Mouse (Mus musculus) MEL (cell line): ENCODE results near the gene Gm20388. TPM values are rescaled to one million over a fixed set of nuclear protein-coding genes. Genes with fewer than 3 reads are reported as not detected.

Source experiments
- DNase-seq: peaks from one replicate; pipeline ENCODE4 v3.0.0; 2011; ENCODE audit warnings: low read depth, low spot score
- H3K27ac ChIP-seq: 2 replicates; pipeline ENCODE4 v1.5.1; 2012; ENCODE audit warnings: low read depth, mild to moderate bottlenecking, control low read depth, low read length, moderate library complexity; ENCODE audit not compliant: control insufficient read depth
- H3K27me3 ChIP-seq, 2 experiments: fragments of 150-350 bp in 1 of 2; sonication (generic) in 1 of 2; 2 replicates each; pipeline ENCODE4 v1.6.1; 2012; ENCODE audit warnings: low read length in 2 of 2, mild to moderate bottlenecking in 2 of 2, improper control_type of control experiment in 1 of 2, moderate library complexity in 1 of 2; ENCODE audit not compliant: insufficient read depth in 2 of 2, control insufficient read depth in 1 of 2
- H3K36me3 ChIP-seq, 2 experiments: 2 replicates each; pipeline ENCODE4 v1.6.1; 2012 to 2014; ENCODE audit warnings: low read length in 2 of 2, improper control_type of control experiment in 1 of 2, inconsistent platforms in 1 of 2, mild to moderate bottlenecking in 1 of 2; ENCODE audit not compliant: insufficient read depth in 2 of 2, control insufficient read depth in 1 of 2
- H3K4me1 ChIP-seq, 2 experiments: fragments of 150-350 bp in 1 of 2; sonication (generic) in 1 of 2; 2 replicates each; pipeline ENCODE4 v1.6.1; 2012; ENCODE audit warnings: low read length in 2 of 2, improper control_type of control experiment in 1 of 2, mild to moderate bottlenecking in 1 of 2; ENCODE audit not compliant: insufficient read depth in 2 of 2, control insufficient read depth in 1 of 2
- H3K4me3 ChIP-seq, 2 experiments: fragments of 150-350 bp in 1 of 2; sonication (generic) in 1 of 2; 2 replicates each; pipeline ENCODE4 v1.5.1; 2012; ENCODE audit warnings: low read depth in 2 of 2, low read length in 2 of 2, mild to moderate bottlenecking in 2 of 2, moderate library complexity in 2 of 2, control low read depth in 1 of 2, improper control_type of control experiment in 1 of 2; ENCODE audit not compliant: control insufficient read depth in 1 of 2, insufficient read depth in 1 of 2
- H3K79me2 ChIP-seq: 2 replicates; pipeline ENCODE4 v1.6.1; 2012; ENCODE audit warnings: mild to moderate bottlenecking, low read length, moderate library complexity; ENCODE audit not compliant: control insufficient read depth, poor library complexity, insufficient read depth
- H3K9ac ChIP-seq: 2 replicates; pipeline ENCODE4 v1.6.1; 2012; ENCODE audit warnings: low read depth, mild to moderate bottlenecking, control low read depth, low read length, moderate library complexity; ENCODE audit not compliant: control insufficient read depth, poor library complexity, severe bottlenecking
- H3K9me3 ChIP-seq: fragments of 150-350 bp; sonication (generic); replicated peaks from 2 replicates; pipeline ENCODE4 v1.6.1; 2012; ENCODE audit warnings: mild to moderate bottlenecking, low read length, improper control_type of control experiment, moderate library complexity; ENCODE audit not compliant: insufficient read depth
- BHLHE40 ChIP-seq: IDR thresholded peaks from 2 replicates; pipeline ENCODE4 v1.6.1; 2012; ENCODE audit warnings: low read depth, mild to moderate bottlenecking, inconsistent platforms, low read length, improper control_type of control experiment, borderline replicate concordance
- CHD1 ChIP-seq: IDR thresholded peaks from 2 replicates; pipeline ENCODE4 v1.6.1; 2012; ENCODE audit warnings: low read depth, mild to moderate bottlenecking, inconsistent platforms, low read length, improper control_type of control experiment
- CHD2 ChIP-seq: IDR thresholded peaks from 2 replicates; pipeline ENCODE4 v1.6.1; 2011; ENCODE audit warnings: low read length, improper control_type of control experiment
- ELF1 ChIP-seq: IDR thresholded peaks from 2 replicates; pipeline ENCODE4 v1.6.1; 2014; ENCODE audit warnings: low read depth, mild to moderate bottlenecking, inconsistent platforms, low read length, improper control_type of control experiment, moderate library complexity
- GABPA ChIP-seq: IDR thresholded peaks from 2 replicates; pipeline ENCODE4 v1.6.1; 2012; ENCODE audit warnings: low read depth, mild to moderate bottlenecking, inconsistent platforms, low read length, improper control_type of control experiment, moderate library complexity
- MAFK ChIP-seq: IDR thresholded peaks from 2 replicates; pipeline ENCODE4 v1.6.1; 2011; ENCODE audit warnings: low read depth, mild to moderate bottlenecking, low read length, improper control_type of control experiment, borderline replicate concordance
- MAZ ChIP-seq: IDR thresholded peaks from 2 replicates; pipeline ENCODE4 v1.6.1; 2012; ENCODE audit warnings: low read depth, mild to moderate bottlenecking, inconsistent platforms, low read length, improper control_type of control experiment
- MEF2A ChIP-seq: IDR thresholded peaks from 2 replicates; pipeline ENCODE4 v1.6.1; 2014; ENCODE audit warnings: low read depth, mild to moderate bottlenecking, inconsistent platforms, low read length, improper control_type of control experiment; ENCODE audit not compliant: poor library complexity, insufficient replicate concordance, severe bottlenecking; ENCODE audit errors: extremely low read depth
- MXI1 ChIP-seq: IDR thresholded peaks from 2 replicates; pipeline ENCODE4 v1.6.1; 2011; ENCODE audit warnings: mild to moderate bottlenecking, low read depth, low read length, improper control_type of control experiment
- MYB ChIP-seq: IDR thresholded peaks from 2 replicates; pipeline ENCODE4 v1.6.1; 2011; ENCODE audit warnings: mild to moderate bottlenecking, low read depth, low read length, improper control_type of control experiment
- POLR2A ChIP-seq, 2 experiments: IDR thresholded peaks; 2 replicates each; pipeline ENCODE4 v1.6.1; 2011 to 2012; ENCODE audit warnings: low read length in 2 of 2, mild to moderate bottlenecking in 2 of 2, control low read depth in 1 of 2, improper control_type of control experiment in 1 of 2, low read depth in 1 of 2, moderate library complexity in 1 of 2; ENCODE audit not compliant: control insufficient read depth in 1 of 2, insufficient read depth in 1 of 2, poor library complexity in 1 of 2
- POLR2AphosphoS5 ChIP-seq: IDR thresholded peaks from 2 replicates; pipeline ENCODE4 v1.6.1; 2012; ENCODE audit warnings: low read depth, borderline replicate concordance, mild to moderate bottlenecking, inconsistent platforms, low read length, moderate library complexity, mixed read lengths
- RAD21 ChIP-seq: IDR thresholded peaks from 2 replicates; pipeline ENCODE4 v1.6.1; 2011; ENCODE audit warnings: mild to moderate bottlenecking, low read depth, low read length, improper control_type of control experiment
- RCOR1 ChIP-seq: IDR thresholded peaks from 2 replicates; pipeline ENCODE4 v1.6.1; 2012; ENCODE audit warnings: low read depth, mild to moderate bottlenecking, inconsistent platforms, low read length, improper control_type of control experiment
- SIN3A ChIP-seq: IDR thresholded peaks from 2 replicates; pipeline ENCODE4 v1.6.1; 2012; ENCODE audit warnings: low read length, improper control_type of control experiment, inconsistent platforms
- SMC3 ChIP-seq: IDR thresholded peaks from 2 replicates; pipeline ENCODE4 v1.6.1; 2011; ENCODE audit warnings: low read depth, low read length, improper control_type of control experiment
- TBP ChIP-seq: IDR thresholded peaks from 2 replicates; pipeline ENCODE4 v1.8.0; 2011; ENCODE audit warnings: low read depth, low read length, improper control_type of control experiment
- TCF12 ChIP-seq: IDR thresholded peaks from 2 replicates; pipeline ENCODE4 v1.6.1; 2014; ENCODE audit warnings: low read depth, mild to moderate bottlenecking, inconsistent platforms, low read length, improper control_type of control experiment, moderate library complexity
- UBTF ChIP-seq: IDR thresholded peaks from 2 replicates; pipeline ENCODE4 v1.6.1; 2012; ENCODE audit warnings: low read depth, mild to moderate bottlenecking, inconsistent platforms, low read length, improper control_type of control experiment, moderate library complexity, borderline replicate concordance; ENCODE audit not compliant: insufficient read depth
- USF2 ChIP-seq, 2 experiments: IDR thresholded peaks; 2 replicates each; pipeline ENCODE4 v1.6.1; 2011 to 2012; ENCODE audit warnings: improper control_type of control experiment in 2 of 2, low read length in 2 of 2, borderline replicate concordance in 1 of 2, inconsistent platforms in 1 of 2, low read depth in 1 of 2, mild to moderate bottlenecking in 1 of 2; ENCODE audit not compliant: insufficient read depth in 1 of 2
- ZKSCAN1 ChIP-seq: IDR thresholded peaks from 2 replicates; pipeline ENCODE4 v1.6.1; 2012; ENCODE audit warnings: low read depth, mild to moderate bottlenecking, inconsistent platforms, low read length, improper control_type of control experiment, moderate library complexity
- polyA plus RNA-seq, 2 experiments: library from polyadenylated mRNA; stranded (reverse) in 1 of 2; unstranded in 1 of 2; fragments of >175 nt in 1 of 2; fragments of >200 nt in 1 of 2; gene quantifications; 2 replicates each; pipeline versions ENCODE4 v1.2.1 to v1.2.4; 2012; ENCODE audit warnings: low replicate concordance in 2 of 2, low read depth in 1 of 2; ENCODE audit not compliant: insufficient read length in 2 of 2, insufficient read depth in 1 of 2, missing spikeins in 1 of 2
- total RNA-seq: library from RNA; depleted of rRNA; stranded (reverse); fragments of 300-350 nt; gene quantifications from 2 replicates; pipeline ENCODE4 v1.2.3, GENCODE M21; 2012

The Gm20388 gene
- total and polyA plus RNA-seq, 3 experiments: 11.1 to 17.8 TPM; not detected in 1

DNA sequence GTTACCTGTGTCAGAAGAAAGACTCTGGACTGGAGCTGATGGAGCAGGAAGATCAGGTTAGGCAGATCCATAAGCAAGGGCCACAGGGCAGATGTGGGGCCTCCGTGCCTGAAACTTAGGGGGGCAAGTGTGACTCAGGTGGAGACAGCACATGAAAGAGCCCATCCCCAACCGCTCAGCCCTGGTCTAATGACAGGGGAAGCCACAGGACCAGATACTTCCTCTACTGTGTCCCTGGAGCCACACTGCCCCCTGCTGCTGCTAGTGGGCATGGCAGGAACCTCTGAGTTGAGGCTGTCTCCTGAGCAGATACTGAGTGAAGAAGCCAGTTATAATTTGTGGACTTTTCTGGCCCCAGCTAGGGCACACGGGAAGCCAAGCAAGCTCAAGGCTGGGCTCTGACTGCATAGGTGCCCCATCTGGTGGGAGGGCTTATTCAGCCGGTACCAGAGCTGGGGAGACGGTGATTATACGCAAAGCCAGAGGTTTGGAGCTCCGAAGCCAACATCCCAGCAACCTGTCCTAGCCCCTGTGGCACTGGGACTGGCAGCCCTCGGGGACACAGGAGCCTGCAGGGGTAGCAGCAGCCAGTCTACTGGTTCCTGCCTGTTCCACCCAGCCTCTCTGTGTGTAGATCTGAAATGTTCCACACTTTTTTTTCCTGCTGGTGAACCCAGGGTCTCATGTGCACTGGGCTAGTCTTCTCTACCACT, 2919.9 kb downstream of the Gm20388 start (continued):
- TF ChIP-seq CHD2 (no peak), RAD21 (no peak; the same call in none of the 2 replicates), MEF2A (no peak), GABPA (no peak), USF2 (IDR thresholded peaks at IDR 0.05; ENCODE audit: borderline replicate concordance in 1 of 2, insufficient read depth in 1 of 2, low read depth in 1 of 2, low read length in 2 of 2) (no peak), POLR2AphosphoS5 (no peak), POLR2A (IDR thresholded peaks at IDR 0.05; ENCODE audit: control insufficient read depth in 1 of 2, insufficient read depth in 1 of 2, low read depth in 1 of 2, low read length in 2 of 2, poor library complexity in 1 of 2) (peak in 1 of 2 experiments; percentile 21; a peak in 1 of 4 replicates), RCOR1 (0 out of 2 replicates have a peak, but pooled peaks have one; percentile 24), MYB (0 out of 2 replicates have a peak, but pooled peaks have one; percentile 28), MAFK (no peak), UBTF (no peak), ELF1 (peak; percentile 59; the same call in 1 of the 2 replicates), BHLHE40 (peak; percentile 62; the same call in 1 of the 2 replicates)
- TF ChIP-seq, all 39 proteins: peak for 21

DNA sequence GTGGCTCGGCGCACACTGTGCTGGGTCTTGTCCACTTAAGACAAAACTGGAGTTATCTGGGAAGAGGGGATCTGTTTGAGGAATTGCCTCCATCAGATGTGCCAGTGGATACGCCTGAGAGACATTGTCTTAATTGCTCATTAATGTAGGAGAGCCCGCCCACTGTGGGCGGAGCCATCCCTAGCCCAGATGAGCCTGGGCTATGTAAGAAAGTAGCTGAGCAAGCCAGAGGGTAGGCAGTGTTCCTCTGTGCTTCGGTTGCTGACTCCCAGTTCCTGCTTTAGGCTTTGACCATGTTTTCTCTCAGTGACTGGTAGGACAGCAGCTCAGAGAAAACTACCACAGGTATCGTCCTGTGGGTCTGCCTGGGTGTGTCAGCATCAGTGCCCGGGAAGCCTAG, 2923.8 kb downstream of the Gm20388 start:
- Histone ChIP-seq H3K4me1 (0 out of 4 replicates have a peak, but pooled peaks cover 0 to 2% of the 10 kb centered on the region in 2 experiments), H3K9me3 (no peaks in the 10 kb centered on the region), H3K27me3 (no peaks in the 10 kb centered on the region), H3K9ac (no peak overlapping the region), H3K4me3 (no peak overlapping the region), H3K36me3 (no peaks in the 10 kb centered on the region), H3K79me2 (no peaks in the 10 kb centered on the region), H3K27ac (no peak overlapping the region)
- TF ChIP-seq TCF12 (no peak), ZKSCAN1 (no peak), POLR2AphosphoS5 (no peak), MXI1 (no peak), SIN3A (no peak), MAZ (no peak), USF2 (IDR thresholded peaks at IDR 0.05; ENCODE audit: borderline replicate concordance in 1 of 2, insufficient read depth in 1 of 2, low read depth in 1 of 2, low read length in 2 of 2) (no peak), TBP (no peak), SMC3 (no peak), RCOR1 (no peak), CHD1 (no peak), RAD21 (no peak)
- DNase-seq: peak; percentile 65
